In the genomic region with DNA sequence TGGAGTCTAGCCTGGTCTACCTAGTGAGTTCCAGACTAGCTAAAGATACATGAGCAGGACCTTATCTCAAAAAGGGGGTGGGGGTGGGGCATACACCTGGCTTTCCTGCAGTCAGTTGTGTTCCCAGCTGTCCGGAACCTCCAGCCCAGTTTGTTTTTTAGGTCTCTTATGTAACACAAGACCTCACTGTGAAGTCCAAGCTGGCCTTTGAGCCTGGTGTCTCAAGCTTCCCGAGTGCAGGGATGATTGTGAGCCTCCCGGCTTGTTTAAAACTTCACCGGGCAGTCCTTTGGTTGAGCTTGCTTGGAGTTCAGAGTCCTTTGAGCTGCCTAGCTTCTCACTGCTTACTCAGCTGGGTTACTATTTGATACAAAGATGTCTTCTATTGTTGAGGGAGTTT, we compare ENCODE assay signal across 8 mouse cellular contexts. TPM values are rescaled to one million over a fixed set of nuclear protein-coding genes. Genes with fewer than 3 reads are reported as not detected.
DNase-seq lines count a peak whose midpoint lies in the region; ATAC-seq and TF ChIP-seq lines count a peak whose summit lies in the region.

No protein-coding gene starts in this region.

- H3K9ac ChIP-seq in embryonic facial prominence, embryonic 15.5 days: peak overlapping the region; percentile 98
- H3K9ac ChIP-seq in midbrain, embryonic 13.5 days (replicated peaks): peak overlapping the region; percentile 89

- peak overlapping the region; percentile 80 for H3K4me3 ChIP-seq in layer of hippocampus, adult 2 months
- peak overlapping the region; percentile 95 for H3K4me3 ChIP-seq in embryonic facial prominence, embryonic 15.5 days (replicated peaks)
- peak overlapping the region; percentile 71 for H3K4me3 ChIP-seq in midbrain, embryonic 13.5 days (replicated peaks)

- H3K27me3 ChIP-seq in embryonic facial prominence, embryonic 15.5 days: no peaks in the 10 kb centered on the region
- no peaks in the 10 kb centered on the region for H3K27me3 ChIP-seq in midbrain, embryonic 13.5 days

- no peak for DNase-seq in layer of hippocampus, adult 2 months (ENCODE audit: low spot score in 2 of 2)
- DNase-seq in layer of hippocampus, postnatal 14 days (ENCODE audit: low spot score in 2 of 2): no peak
- peak; percentile 53 for DNase-seq in kidney, adult 18-20 months
- no peak for DNase-seq in gastrocnemius, postnatal 14 days
- no peak for DNase-seq in ovary, postnatal 14 days (ENCODE audit: low spot score)

- H3K4me1 ChIP-seq in embryonic facial prominence, embryonic 15.5 days: peaks cover 44% of the 10 kb centered on the region
- H3K4me1 ChIP-seq in midbrain, embryonic 13.5 days (replicated peaks): peaks cover 60% of the 10 kb centered on the region

- no peaks in the 10 kb centered on the region for H3K9me3 ChIP-seq in embryonic facial prominence, embryonic 15.5 days (replicated peaks)
- H3K9me3 ChIP-seq in midbrain, embryonic 13.5 days: no peaks in the 10 kb centered on the region

- no peak for ATAC-seq in embryonic facial prominence, embryonic 15.5 days (ENCODE audit: insufficient number of reproducible peaks, low FRiP score, low TSS enrichment, low read depth)
- ATAC-seq in midbrain, embryonic 13.5 days: no peak
- ATAC-seq in granulocyte monocyte progenitor cell, adult 5-6 weeks (replicated peaks; ENCODE audit: poor library complexity, severe bottlenecking): no peak

- 21% methylated on average over 4 of the region's 4 CpGs for WGBS in embryonic facial prominence, embryonic 15.5 days
- WGBS in midbrain, embryonic 13.5 days: 29% methylated on average over 4 of the region's 4 CpGs

- no peak for TF ChIP-seq CTCF in layer of hippocampus, adult 2 months (conservative IDR thresholded peaks at IDR 0.05)

- intact Hi-C loops in gastrocnemius, postnatal 14 days (cut with DNase I; ENCODE audit: low total_unique reads): no loop called here

- peak overlapping the region; percentile 64 for H3K27ac ChIP-seq in layer of hippocampus, adult 2 months
- no peak overlapping the region for H3K27ac ChIP-seq in embryonic facial prominence, embryonic 15.5 days (replicated peaks)
- no peak overlapping the region for H3K27ac ChIP-seq in midbrain, embryonic 13.5 days

- peaks cover 32% of the 10 kb centered on the region for H3K36me3 ChIP-seq in embryonic facial prominence, embryonic 15.5 days
- H3K36me3 ChIP-seq in midbrain, embryonic 13.5 days: peaks cover 31% of the 10 kb centered on the region

- peak overlapping the region; percentile 86 for H3K4me2 ChIP-seq in embryonic facial prominence, embryonic 15.5 days (replicated peaks)
- peak overlapping the region; percentile 100 for H3K4me2 ChIP-seq in midbrain, embryonic 13.5 days (replicated peaks)

RNA-seq across cellular contexts. Expression of gene Ppp1r15b, which starts 3.1 kb away (rescaled TPM):
- total RNA-seq in layer of hippocampus, adult 2 months (2021): 10 to 100 TPM; 38.5 to 39.8 TPM
- 10 to 100 TPM; 45.3 to 45.9 TPM for total RNA-seq in layer of hippocampus, postnatal 14 days (2021)
- 34.8 and 35.6 TPM in 2 replicates for polyA plus RNA-seq in embryonic facial prominence, embryonic 15.5 days (2015; fragmentation: Nextera tagmentation; extraction: Ambion mirVana)
- 33.2 and 34.3 TPM in 2 replicates for polyA plus RNA-seq in midbrain, embryonic 13.5 days (2015; fragmentation: Nextera tagmentation; extraction: Ambion mirVana)
- 52.3 and 53.9 TPM in 2 replicates for total RNA-seq in granulocyte monocyte progenitor cell, adult 5-6 weeks (2014; fragmentation: Nextera tagmentation)
- total RNA-seq in granulocyte monocyte progenitor cell, adult 5-6 weeks (2017): 75.7 and 78.5 TPM in 2 replicates
- total RNA-seq in gastrocnemius, postnatal 14 days (2021): 10 to 100 TPM; 22.1 to 24.6 TPM

RNA-seq across cellular contexts. Expression of gene Plekha6, which starts 29.9 kb away (rescaled TPM):
- total RNA-seq in layer of hippocampus, adult 2 months (2021): 10 to 100 TPM; 47.6 to 55.0 TPM
- 10 to 100 TPM; 48.6 to 51.9 TPM for total RNA-seq in layer of hippocampus, postnatal 14 days (2021)
- polyA plus RNA-seq in embryonic facial prominence, embryonic 15.5 days (2015; fragmentation: Nextera tagmentation; extraction: Ambion mirVana): 7.2 and 7.8 TPM in 2 replicates
- polyA plus RNA-seq in midbrain, embryonic 13.5 days (2015; fragmentation: Nextera tagmentation; extraction: Ambion mirVana): 25.4 and 28.5 TPM in 2 replicates
- total RNA-seq in granulocyte monocyte progenitor cell, adult 5-6 weeks (2014; fragmentation: Nextera tagmentation): 0.32 and 1.7 TPM in 2 replicates
- 0.65 TPM in 1 of 2 replicates, not detected in the other for total RNA-seq in granulocyte monocyte progenitor cell, adult 5-6 weeks (2017)
- 10 to 100 TPM; 14.5 to 15.5 TPM for total RNA-seq in gastrocnemius, postnatal 14 days (2021)

Comparison
In these comparisons a context has a peak if more than half of its experiments do, and no peak if none do; other contexts are left out.
1. RNA of gene Plekha6, which starts 29.9 kb away (total RNA-seq): 47.6 to 55.0 TPM in layer of hippocampus, adult 2 months, 48.6 to 51.9 TPM in layer of hippocampus, postnatal 14 days and 14.5 to 15.5 TPM in gastrocnemius, postnatal 14 days; 0.32 to 1.7 TPM in granulocyte monocyte progenitor cell, adult 5-6 weeks; every median in the first group is over 4 times any median in the second.
2. Peak in every context shown above with its lines, with median percentiles within 50 percentile points of each other: H3K4me3 ChIP-seq.